Mouse (Mus musculus): ENCODE results near the gene Cpeb4. TPM values are rescaled to one million over a fixed set of nuclear protein-coding genes. Genes with fewer than 3 reads are reported as not detected.
"Not testable (repeated sequence)": the region's sequence is repeated elsewhere in the genome, so short reads cannot be mapped to it uniquely, and the experiment has no call there.

The Cpeb4 gene
- total and polyA plus RNA-seq, 2 experiments from 2014 or later: 15.8 to 75.7 TPM

- no peak overlapping the region for H3K27ac ChIP-seq
- no peak overlapping the region for H3K4me2 ChIP-seq (ENCODE audit: low read depth, low read length)
- H3K36me3 ChIP-seq (ENCODE audit: insufficient read depth, low read length): no peaks in the 10 kb centered on the region
- H3K9ac ChIP-seq (replicated peaks; ENCODE audit: low read length): no peak overlapping the region
- WGBS: 93% methylated on average over 7 of the region's 7 CpGs
- H3K27me3 ChIP-seq (ENCODE audit: insufficient read depth, low read length): no peaks in the 10 kb centered on the region
- no peaks in the 10 kb centered on the region for H3K4me1 ChIP-seq (ENCODE audit: insufficient read depth, low read length)
- no peak for TF ChIP-seq CTCF (IDR thresholded peaks at IDR 0.05; ENCODE audit: low read depth)
- ATAC-seq (no peak), DNase-seq (ENCODE audit: low spot score) (no peak)
- no peak overlapping the region for H3K4me3 ChIP-seq (ENCODE audit: low read length)
- peaks cover 4% of the 10 kb centered on the region; the same call in 1 of the 2 replicates for H3K9me3 ChIP-seq (ENCODE audit: low read length)
These were observed 109.8 kb downstream of the Cpeb4 start for GRCm38 (mm10) chr11:31981830-31982229.

- H3K4me1 ChIP-seq (ENCODE audit: insufficient read depth, low read length); H3K36me3 ChIP-seq (ENCODE audit: insufficient read depth, low read length); H3K4me2 ChIP-seq (ENCODE audit: low read depth, low read length); H3K9me3 ChIP-seq (ENCODE audit: low read length); H3K9ac ChIP-seq (replicated peaks; ENCODE audit: low read length); DNase-seq (ENCODE audit: low spot score); H3K27me3 ChIP-seq (ENCODE audit: insufficient read depth, low read length); H3K4me3 ChIP-seq (ENCODE audit: low read length); H3K27ac ChIP-seq; ATAC-seq: not testable (repeated sequence)
- 88% methylated on average over 13 of the region's 13 CpGs for WGBS
These were observed 110.4 kb downstream of the Cpeb4 start for GRCm38 (mm10) chr11:31982247-31982943.

- DNase-seq (ENCODE audit: low spot score) (no peak), ATAC-seq (no peak)
- H3K9ac ChIP-seq (replicated peaks; ENCODE audit: low read length): no peak overlapping the region
- peaks cover 4% of the 10 kb centered on the region; the same call in 1 of the 2 replicates for H3K9me3 ChIP-seq (ENCODE audit: low read length)
- H3K27ac ChIP-seq: no peak overlapping the region
- H3K4me3 ChIP-seq (ENCODE audit: low read length): no peak overlapping the region
- no peak overlapping the region for H3K4me2 ChIP-seq (ENCODE audit: low read depth, low read length)
- TF ChIP-seq CTCF (IDR thresholded peaks at IDR 0.05; ENCODE audit: low read depth): no peak
- H3K27me3 ChIP-seq (ENCODE audit: insufficient read depth, low read length): no peaks in the 10 kb centered on the region
- no peaks in the 10 kb centered on the region for H3K4me1 ChIP-seq (ENCODE audit: insufficient read depth, low read length)
- no peaks in the 10 kb centered on the region for H3K36me3 ChIP-seq (ENCODE audit: insufficient read depth, low read length)
These were observed 111.2 kb downstream of the Cpeb4 start for GRCm38 (mm10) chr11:31983249-31983648.

GRCm38 (mm10) chr11:31984786-31985185 lies 112.8 kb downstream of the Cpeb4 start:
- ATAC-seq (no peak), DNase-seq (ENCODE audit: low spot score) (no peak)
- no peaks in the 10 kb centered on the region for H3K9me3 ChIP-seq (ENCODE audit: low read length)
- no peak overlapping the region for H3K27ac ChIP-seq
- no peak overlapping the region for H3K9ac ChIP-seq (replicated peaks; ENCODE audit: low read length)
- no peak for TF ChIP-seq CTCF (IDR thresholded peaks at IDR 0.05; ENCODE audit: low read depth)
- no peaks in the 10 kb centered on the region for H3K4me1 ChIP-seq (ENCODE audit: insufficient read depth, low read length)
- H3K4me3 ChIP-seq (ENCODE audit: low read length): no peak overlapping the region
- H3K27me3 ChIP-seq (ENCODE audit: insufficient read depth, low read length): no peaks in the 10 kb centered on the region
- no peaks in the 10 kb centered on the region for H3K36me3 ChIP-seq (ENCODE audit: insufficient read depth, low read length)
- H3K4me2 ChIP-seq (ENCODE audit: low read depth, low read length): no peak overlapping the region
- 72% methylated on average over 2 of the region's 2 CpGs for WGBS

Other genes starting within 250 kb of the Cpeb4 start
- gene Bod1, start 200.3 kb upstream of the Cpeb4 start, total RNA-seq (2014; rRNA removed): 91.2 and 113 TPM in 2 replicates
- gene Bod1, start 200.3 kb upstream of the Cpeb4 start, polyA plus RNA-seq (2015; fragmentation: Nextera tagmentation; extraction: Ambion mirVana): 125 and 134 TPM in 2 replicates
- 0.42 and 1.4 TPM in 2 replicates for gene 4930524B15Rik, start 93.4 kb downstream of the Cpeb4 start, total RNA-seq (2014; rRNA removed)
- 0.34 and 0.50 TPM in 2 replicates for gene 4930524B15Rik, start 93.4 kb downstream of the Cpeb4 start, polyA plus RNA-seq (2015; fragmentation: Nextera tagmentation; extraction: Ambion mirVana)
- 646 and 650 TPM in 2 replicates for gene Nsg2, start 128.3 kb downstream of the Cpeb4 start, total RNA-seq (2014; rRNA removed)
- 407 and 433 TPM in 2 replicates for gene Nsg2, start 128.3 kb downstream of the Cpeb4 start, polyA plus RNA-seq (2015; fragmentation: Nextera tagmentation; extraction: Ambion mirVana)